Mouse (Mus musculus): ENCODE measurements around the gene Scaf4. TPM values are rescaled to one million over a fixed set of nuclear protein-coding genes. Genes with fewer than 3 reads are reported as not detected.

Scaf4 gene
- total RNA-seq, 2 experiments from 2014 or later: 31.3 to 44.8 TPM

DNA sequence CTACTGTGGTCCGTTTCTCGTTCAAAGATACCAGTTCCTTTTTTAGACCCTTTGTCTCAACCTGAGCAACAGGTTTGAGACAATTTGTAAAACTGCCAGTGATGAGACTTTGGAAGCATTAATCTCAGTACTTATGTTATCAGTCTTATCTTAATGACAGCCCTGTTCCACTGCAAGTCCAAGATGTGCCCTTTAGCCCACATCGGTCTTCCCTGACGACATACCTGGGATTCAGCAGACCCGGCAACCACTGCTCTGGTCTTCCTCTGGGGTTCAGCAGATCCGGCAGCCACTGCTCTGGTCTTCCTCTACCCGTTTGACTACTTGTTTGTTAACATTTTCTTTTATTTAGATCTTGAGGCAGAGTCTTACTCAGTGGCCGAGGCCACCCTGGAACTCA, 72.5 kb downstream of the Scaf4 start:
- ATAC-seq (replicated peaks; ENCODE audit: poor library complexity, severe bottlenecking): no peak

DNA sequence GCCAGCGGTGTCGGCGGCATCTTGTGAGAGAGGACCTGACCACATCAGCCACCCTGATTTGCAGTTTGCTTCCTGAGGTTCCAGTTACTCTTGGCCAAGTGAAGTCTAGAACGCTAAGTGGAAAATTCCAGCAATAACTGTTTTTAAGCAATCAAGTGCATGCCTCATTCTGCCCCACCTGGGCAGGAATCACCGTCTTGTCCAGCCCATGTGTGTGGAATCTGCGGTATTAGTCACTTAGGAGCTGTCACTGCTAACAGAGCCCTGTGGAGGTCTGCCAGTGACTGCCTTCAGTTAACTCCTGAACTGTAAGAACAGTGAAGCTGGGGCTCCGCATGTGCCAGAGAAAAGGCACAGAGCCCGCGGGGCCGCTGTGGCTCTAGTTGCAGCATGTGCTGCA, 73.6 kb downstream of the Scaf4 start:
- no peak for ATAC-seq (replicated peaks; ENCODE audit: poor library complexity, severe bottlenecking)

DNA sequence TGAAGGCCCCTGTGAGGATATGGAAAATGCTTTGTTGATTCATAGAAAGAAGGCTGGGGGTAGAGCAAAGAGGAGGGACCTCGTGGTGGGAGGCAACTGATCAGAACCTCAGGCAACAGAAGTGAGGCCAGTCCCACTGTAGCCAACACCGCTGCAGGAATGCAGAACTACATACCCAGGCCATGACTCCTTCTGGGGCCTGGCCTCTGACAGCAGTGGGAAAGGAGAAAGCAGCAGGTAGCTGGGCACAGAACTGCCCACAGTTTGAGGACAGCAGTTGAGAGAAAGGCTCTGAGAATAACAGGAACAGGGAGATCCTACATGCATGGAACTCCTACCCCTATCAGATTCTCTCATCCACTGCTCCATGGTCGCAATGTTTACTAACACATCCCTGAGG, 75.3 kb downstream of the Scaf4 start:
- peak; percentile 42; the same call in 1 of the 2 replicates for ATAC-seq (replicated peaks; ENCODE audit: poor library complexity, severe bottlenecking)

DNA sequence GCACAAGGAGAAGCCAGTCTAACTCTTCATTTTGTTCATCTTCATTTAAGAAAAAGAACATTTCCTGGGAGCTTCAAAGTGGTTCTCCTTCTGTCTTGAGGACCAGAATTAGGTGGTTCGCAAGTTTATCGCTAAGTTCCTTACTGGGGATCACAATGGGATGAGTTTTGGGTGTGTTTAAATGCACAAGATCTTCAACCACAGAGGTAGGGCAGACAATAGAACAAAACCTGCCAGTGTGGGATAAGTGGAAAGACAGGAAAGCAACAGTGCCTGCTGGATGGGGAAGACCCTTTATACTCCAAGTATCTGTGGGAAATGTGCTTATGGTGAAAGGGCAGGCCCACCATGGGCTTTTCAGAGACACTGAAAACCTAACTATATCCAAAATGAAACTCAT, 79.4 kb downstream of the Scaf4 start:
- no peak for ATAC-seq (replicated peaks; ENCODE audit: poor library complexity, severe bottlenecking)

DNA sequence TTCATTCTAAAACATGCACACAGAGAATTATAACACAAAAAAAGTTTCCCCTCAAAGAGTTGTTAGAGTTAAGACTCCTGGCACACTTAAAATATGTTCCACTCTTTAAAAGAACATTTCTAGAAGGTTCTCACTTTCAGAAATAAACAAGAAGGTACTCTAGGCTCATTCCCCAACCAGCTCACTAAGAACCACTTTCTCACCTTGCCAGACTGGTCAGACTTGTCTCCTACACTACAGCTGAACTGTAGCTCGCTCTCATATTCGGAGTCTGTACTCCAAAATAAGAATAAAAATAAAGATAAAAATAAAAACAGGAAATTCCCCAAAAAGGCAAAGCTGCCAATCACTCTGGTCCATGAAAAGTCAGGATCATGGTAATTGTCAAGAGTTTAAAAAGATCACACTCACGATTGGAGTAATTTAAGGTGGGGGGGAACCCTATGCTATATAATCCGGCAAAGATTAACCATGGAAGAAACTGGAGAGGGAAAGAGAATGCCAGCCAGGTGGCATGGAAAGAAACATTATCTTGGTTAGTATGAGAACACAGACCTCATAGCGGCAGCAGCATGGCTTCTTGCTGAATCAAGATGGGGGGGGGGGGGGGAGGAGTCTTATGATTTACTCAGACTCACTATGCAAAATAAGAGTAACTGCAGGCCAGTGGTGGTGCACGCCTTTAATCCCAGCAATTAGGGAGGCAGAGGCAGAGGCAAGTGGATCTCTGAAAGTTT, 80.9 kb downstream of the Scaf4 start:
- ATAC-seq (replicated peaks; ENCODE audit: poor library complexity, severe bottlenecking): no peak

DNA sequence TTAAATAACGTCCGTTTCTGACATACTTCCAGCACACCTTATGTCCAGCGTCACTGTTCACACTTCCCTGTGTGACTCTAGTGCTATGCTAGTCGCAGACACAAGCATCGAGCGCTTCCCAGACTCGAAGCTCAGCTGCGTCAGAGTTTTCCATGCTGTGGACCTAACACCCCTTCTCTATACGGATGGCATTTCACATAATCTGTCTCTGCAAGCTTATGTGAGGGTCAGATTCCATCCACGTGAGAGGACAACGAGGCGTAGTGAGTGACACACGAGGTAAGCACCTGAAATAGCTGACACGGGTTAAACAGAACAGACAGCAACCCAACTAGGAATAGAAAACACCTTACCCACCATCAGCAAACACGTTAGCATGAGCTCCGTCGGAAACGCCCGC, 82.2 kb downstream of the Scaf4 start:
- no peak for ATAC-seq (replicated peaks; ENCODE audit: poor library complexity, severe bottlenecking)

DNA sequence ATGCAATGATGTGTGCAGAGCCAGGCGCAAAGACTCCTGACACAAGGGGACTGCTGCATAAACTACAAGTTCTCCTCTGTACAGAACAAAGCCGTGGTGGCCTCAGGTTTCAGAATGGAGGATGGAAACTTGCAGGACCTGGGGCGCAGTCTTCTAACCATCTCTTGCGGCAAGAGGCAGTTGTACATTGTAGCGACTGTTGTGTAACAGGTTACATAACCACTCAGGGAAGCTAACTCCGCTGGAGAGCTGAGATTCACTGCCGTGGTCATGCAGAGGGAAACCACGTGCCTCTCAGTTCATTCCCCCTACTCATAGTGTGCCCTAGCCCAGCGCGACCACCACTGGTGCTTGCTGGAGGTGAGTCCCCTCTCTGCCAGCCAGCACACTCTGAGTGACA, 85.1 kb downstream of the Scaf4 start:
- peak; percentile 79 for ATAC-seq (replicated peaks; ENCODE audit: poor library complexity, severe bottlenecking)

DNA sequence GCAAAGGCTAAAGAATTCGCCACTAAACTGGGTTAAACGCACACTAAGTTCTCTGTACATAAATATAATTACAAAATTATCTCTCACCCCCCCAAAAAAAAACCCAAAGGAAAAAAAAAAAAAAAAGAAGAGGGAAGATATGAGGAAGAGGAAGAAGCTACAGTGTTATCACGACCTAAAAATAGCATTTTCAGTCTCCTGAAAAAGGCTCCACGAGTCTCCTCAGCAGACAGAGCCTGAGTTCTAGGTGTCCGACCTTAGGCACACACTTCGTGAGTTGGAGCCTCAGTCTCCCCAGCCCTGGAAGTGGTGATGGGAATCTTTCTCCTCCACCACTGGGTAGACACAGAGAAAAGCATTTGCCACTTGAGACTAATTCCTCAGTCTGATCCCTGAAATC, 85.7 kb downstream of the Scaf4 start:
- ATAC-seq (replicated peaks; ENCODE audit: poor library complexity, severe bottlenecking): peak; percentile 6; the same call in 1 of the 2 replicates

DNA sequence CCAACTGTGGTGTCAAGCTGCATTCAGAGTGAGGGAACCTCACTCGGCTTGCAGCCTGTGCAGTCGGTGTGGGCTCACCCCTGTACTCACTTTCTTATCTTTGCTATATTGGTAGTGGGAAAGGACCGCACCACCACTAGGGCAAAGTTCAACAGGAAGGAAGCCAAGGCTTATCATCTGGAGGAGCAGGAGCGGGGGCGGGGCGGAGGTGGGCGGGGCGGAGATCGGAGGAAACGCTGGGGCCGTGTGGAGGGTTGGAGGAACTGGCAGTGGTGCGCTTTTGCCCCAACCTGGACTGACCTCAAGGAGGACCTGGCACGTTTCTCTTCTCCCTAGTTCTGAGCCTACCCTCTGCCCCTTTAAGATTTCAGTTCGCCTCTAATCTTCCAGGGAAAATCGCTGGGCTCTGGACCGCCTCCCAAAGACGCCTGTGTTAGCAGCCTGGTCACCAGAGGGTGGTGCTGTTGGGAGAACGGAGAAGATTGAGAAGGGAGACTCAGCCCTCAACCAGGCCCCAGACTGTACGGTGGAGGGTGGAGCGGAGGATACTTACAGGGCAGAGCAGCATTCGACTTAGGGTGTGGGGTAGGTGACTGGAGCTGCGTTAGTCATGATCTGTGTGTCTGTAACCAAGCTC, 86.8 kb downstream of the Scaf4 start:
- peak; percentile 36 for ATAC-seq (replicated peaks; ENCODE audit: poor library complexity, severe bottlenecking)

DNA sequence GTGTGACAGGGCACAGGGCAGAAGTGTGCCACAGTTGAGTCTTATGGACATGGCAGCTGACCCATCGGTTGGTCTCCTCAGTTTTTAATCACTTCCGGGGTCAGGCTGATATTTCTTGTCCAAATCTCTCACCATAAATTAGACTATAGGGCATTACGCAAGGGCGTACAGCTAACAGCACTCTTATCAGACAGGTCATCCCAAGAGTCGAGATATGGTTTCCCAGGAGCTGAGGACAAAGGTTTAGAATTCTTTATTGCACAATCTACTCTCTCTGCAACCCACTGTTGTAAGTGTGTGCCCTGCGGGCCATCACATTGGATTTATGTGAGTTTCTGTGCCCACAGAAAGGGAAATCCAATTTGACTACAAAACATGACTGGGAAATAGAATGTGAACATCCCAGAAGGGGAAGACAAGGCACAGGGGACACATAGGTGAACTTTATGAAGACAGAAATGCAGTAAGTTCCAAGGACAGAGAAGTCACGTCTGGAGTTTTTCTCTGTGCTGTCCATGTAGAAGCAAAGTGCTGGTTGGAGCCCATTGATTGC, 87.5 kb downstream of the Scaf4 start:
- peak; percentile 24 for ATAC-seq (replicated peaks; ENCODE audit: poor library complexity, severe bottlenecking)

DNA sequence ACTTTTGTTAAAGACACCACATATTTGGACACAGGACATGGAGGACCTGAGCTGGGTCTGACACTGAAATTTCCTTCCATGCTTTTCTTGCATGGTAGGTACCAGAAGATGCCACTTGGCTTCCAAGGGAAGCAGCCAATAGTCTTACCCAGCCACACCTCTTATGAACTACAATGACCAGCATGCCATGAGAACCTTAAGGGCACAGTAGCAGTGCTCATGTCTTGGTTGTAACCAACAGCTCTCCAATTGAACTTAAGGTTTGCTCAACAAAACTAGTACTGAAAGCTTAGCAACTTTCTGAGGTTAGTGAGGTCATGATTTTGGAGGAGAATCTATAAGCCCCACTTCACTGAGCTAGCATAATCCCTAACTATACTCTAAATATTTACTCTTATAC, 90.6 kb downstream of the Scaf4 start:
- ATAC-seq (replicated peaks; ENCODE audit: poor library complexity, severe bottlenecking): no peak

DNA sequence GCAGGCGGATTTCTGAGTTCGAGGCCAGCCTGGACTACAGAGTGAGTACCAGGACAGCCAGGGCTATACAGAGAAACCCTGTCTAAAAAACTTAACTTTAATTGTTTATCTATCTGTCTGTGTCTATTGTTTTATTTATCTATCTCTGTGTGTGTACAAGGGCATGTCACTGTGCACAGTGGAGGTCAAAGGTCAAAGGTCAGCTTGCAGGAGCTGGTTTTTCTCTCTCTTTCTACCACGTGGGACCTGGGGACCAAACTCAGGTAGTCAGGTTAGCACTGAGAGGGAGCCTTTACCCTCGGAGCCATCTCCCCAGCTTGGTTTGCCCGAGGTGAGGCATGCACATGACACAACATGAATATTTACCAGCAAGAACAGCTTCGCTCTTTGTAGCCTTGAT, 93.0 kb downstream of the Scaf4 start:
- no peak for ATAC-seq (replicated peaks; ENCODE audit: poor library complexity, severe bottlenecking)

DNA sequence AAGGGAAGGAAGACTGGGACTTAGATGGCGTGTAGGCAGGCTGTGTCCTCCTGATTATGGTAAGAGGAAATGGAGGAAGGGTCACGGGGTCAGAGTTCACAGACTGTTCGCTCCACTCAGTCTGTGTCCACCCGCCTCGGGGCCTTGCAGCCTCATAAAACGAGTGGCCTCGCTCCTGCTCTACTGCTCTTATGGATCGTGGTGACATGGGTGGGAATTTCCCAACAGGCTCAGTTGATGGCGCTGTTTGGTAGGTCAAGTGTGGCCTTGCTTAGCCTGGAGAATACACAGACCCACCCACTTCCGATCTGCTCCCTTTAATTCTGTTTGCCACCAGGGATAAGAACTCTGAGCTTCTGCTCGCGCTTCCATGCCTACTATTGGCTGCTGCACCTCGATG, 96.8 kb downstream of the Scaf4 start:
- peak; percentile 76 for ATAC-seq (replicated peaks; ENCODE audit: poor library complexity, severe bottlenecking)

DNA sequence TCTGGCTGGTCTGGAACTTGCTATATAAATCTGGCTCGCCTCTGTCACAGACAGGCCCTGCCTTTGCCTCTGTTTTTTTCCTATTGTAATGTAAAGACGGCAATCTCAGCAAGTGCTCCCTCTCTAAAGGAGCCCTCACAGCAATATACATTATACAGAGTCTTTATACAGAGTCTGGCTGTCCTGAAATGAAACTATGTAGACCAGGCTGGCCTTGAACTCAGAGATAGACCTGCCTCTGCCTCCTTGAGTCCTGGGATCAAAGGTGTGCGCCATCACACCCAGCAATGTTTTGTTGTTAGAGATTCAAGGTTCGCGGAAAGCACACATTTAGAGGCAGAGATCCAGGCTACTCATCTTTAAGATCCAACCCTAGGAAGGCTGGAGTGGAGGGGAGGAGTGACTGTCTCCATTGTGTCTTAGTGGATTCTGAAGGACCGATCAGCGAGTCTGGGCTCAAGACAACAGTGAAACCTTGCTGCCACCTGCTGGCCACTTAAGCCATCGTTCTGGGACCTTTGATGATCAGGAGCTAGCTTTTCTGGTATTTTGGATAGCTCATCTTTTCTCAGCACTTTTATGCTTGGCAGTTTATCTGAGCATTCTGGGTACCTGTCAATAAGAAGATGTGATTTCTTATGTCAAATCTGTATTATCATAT, 98.2 kb downstream of the Scaf4 start:
- ATAC-seq (replicated peaks; ENCODE audit: poor library complexity, severe bottlenecking): peak; percentile 78

DNA sequence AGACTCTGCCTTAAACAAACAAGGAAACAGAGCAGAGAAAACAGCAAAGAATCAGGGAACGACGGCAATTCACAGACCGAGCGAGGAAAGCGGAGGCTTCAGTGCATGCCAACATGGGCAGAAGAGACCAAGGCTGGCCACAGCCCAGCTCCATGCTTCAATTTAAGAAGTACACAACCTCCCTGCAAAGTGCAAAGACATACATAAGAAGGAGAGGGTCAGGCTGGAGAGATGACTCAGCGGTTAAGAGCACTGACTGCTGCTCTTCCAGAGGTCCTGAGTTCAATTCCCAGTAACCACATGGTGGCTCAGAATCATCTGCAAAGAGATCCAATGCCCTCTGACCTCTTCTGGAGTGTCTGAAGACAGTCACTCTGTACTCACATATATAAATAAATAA, 100.2 kb downstream of the Scaf4 start:
- ATAC-seq (replicated peaks; ENCODE audit: poor library complexity, severe bottlenecking): no peak

DNA sequence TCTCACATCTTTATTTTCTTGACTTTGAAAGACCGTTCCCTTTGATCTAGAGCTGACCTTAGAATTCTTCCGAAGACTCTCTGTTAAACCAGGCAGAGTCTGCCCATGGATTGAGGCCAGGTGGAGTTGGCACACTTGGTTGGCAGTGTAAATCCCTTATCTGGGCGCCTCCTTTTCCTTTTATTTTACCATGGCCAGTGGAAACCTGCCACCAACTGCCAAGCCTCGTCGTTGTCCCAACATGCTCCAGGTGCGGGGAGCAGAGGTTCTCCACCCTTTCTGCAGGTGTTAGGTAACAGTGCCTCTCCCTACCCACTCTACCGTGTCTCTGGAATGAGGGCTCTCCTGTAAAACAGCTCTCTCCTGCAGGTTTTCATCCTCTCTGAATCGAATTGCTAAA, 102.6 kb downstream of the Scaf4 start:
- no peak for ATAC-seq (replicated peaks; ENCODE audit: poor library complexity, severe bottlenecking)

DNA sequence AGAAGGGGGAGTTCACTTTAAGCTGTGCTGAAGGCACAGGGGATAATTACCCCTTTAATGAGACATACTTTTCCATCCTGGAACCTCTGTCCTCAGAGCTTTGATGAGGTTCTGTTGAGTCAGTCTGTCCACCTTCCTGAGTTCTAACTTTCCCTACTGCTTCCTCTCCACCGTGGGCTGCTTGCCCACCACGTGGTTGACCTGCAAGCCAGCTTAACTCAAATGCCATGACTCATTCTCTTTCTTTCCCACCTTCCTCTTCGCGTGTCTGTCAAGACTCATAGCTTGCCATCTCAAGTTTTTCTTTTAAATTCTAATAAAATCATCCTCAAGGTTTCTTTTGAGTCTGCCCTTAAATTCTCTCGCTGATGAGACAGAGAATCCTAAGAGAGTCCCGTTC, 103.3 kb downstream of the Scaf4 start:
- 0 out of 2 replicates have a peak, but pooled peaks have one; percentile 11 for ATAC-seq (replicated peaks; ENCODE audit: poor library complexity, severe bottlenecking)

DNA sequence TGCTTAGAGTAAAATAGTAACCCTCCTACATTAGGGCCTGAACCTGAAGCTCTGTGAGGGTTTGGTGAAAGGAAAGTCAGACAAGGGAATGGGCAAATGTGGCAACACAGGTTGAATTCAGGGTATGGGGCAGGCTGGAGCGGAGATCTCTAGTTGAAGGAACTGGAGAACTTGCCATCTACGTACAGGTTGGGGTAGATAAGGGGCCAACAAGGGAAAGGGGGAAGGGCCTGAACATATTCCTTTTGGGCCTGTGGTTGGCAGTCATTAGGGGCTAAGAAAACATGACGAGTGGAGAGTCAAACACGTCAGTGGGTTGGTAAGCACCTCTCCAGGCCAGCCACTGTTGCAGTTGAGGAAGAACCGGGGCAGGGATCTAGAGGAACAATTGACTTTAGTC, 104.4 kb downstream of the Scaf4 start:
- ATAC-seq (replicated peaks; ENCODE audit: poor library complexity, severe bottlenecking): no peak

DNA sequence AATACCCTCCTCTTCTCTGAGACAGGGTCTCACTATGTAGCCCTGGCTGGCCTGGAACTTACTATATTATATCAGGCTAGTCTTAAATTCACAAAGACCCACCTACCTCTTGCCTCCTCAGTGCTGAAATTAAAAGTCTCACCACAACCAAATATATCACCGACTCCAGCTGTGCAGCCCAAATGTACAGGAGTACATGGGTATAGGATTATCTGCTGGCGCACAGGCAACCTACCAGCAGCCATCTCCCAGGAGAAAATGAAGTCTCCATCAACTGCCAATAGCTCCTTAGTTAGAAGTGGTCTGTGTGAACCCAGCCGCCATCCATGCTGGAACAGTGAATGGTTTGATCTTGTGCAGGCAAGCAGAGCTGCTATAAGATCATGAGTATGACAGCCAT, 105.9 kb downstream of the Scaf4 start:
- no peak for ATAC-seq (replicated peaks; ENCODE audit: poor library complexity, severe bottlenecking)

DNA sequence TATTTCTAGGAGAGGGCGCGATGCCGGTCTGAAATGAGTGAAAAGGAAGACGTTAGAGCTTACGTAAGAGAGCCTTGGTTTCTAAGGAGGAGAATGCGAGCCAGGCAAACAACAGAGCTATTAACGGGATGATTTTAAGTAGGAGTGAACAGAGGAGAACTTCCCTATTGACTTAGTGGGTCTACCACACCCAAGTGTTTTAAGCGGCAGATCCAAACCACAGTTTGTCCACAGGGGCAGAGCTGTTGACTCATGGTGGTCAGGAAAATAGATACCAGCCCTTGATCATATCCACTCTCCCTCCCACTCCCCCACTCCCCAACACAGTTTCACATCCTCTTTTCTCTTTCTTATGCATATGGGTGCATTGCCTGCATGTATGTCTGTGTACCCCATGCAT, 106.9 kb downstream of the Scaf4 start:
- peak; percentile 88 for ATAC-seq (replicated peaks; ENCODE audit: poor library complexity, severe bottlenecking)

DNA sequence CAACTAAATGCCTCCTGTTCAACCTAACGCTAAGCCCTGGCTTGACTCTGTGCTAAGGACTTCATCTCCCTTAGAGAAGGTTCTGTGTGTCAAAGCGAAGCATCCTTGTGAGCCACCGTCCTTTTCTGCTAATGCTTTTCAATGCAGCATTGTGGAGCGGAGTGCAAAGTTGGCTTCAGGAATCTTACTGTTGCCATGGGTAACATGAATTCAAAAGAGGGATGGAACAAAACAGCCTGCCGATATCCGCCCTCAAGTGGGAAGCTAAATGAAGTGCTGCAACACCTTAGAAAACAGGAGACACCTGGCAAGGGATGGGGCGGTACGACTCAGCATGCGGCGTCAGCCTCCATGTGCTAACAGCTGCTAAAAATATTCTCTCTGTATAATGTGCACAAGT, 107.8 kb downstream of the Scaf4 start:
- ATAC-seq (replicated peaks; ENCODE audit: poor library complexity, severe bottlenecking): no peak

All from granulocyte monocyte progenitor cell, adult 5-6 weeks (primary cell).